Mouse (Mus musculus): Measurements from ENCODE around the gene Katnal1. TPM values are rescaled to one million over a fixed set of nuclear protein-coding genes. Genes with fewer than 3 reads are reported as not detected.
A peak's percentile ranks its signal among the peaks of the same experiment; 100 is the strongest.

Katnal1 gene
- polyA plus RNA-seq, 1 experiment from 2014 or later, result 40.7 TPM

DNA sequence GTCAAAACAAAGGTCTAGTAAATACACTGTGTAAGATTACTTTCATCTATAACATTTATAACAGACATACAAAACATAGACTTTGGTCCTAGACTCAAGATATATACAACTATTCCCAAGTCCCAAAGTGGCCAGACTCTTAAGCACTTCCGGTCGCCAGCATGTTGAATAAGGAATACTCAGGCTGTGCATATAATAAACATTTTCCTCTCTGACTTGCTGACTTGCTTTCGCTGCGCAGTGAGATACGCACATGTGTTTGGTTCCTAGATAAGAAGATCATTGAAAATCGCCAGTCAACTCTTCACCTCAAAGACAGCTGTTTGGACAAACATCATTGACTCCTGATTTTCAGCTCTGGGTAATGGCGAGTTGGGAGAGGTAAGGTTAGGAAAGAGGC is 61.9 kb downstream of the Katnal1 start:
- Histone ChIP-seq H3K4me2 (ENCODE audit: low read length) (no peak overlapping the region), H3K9me3 (replicated peaks; ENCODE audit: control insufficient read depth, low read length, poor library complexity, severe bottlenecking) (no peaks in the 10 kb centered on the region), H3K9ac (ENCODE audit: low read depth, low read length) (no peak overlapping the region), H3K27me3 (ENCODE audit: control insufficient read depth, insufficient read depth, low read depth, low read length) (no peaks in the 10 kb centered on the region), H3K27ac (ENCODE audit: low read length) (no peak overlapping the region), H3K4me3 (ENCODE audit: low read depth, low read length) (no peak overlapping the region), H3K36me3 (ENCODE audit: control insufficient read depth, insufficient read depth, low read length) (no peaks in the 10 kb centered on the region), H3K4me1 (ENCODE audit: control insufficient read depth, insufficient read depth, low read length) (peaks cover 6% of the 10 kb centered on the region)
- WGBS, result 88% methylated on average over 7 of the region's 7 CpGs
- ATAC-seq, result no peak

DNA sequence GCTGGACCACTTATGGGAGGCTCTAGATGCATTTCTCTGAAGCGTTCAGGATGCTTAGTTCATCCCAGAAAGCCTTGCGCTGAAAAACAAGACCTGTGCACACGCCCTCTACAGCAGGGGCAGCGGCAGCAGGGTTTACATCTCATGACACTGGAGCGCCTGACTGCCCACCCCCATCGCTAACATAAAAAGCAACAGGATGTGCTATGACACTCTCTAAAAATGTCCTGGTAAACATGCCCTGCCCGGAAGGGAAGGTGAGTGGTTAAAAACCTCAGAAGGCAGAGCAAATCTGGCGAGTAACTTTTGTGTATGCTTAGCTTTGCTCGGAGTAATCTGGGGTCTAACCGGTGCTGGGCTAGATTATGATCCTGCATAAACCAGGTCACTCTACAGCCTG is 62.5 kb downstream of the Katnal1 start:
- Histone ChIP-seq H3K4me1 (ENCODE audit: control insufficient read depth, insufficient read depth, low read length) (peaks cover 6% of the 10 kb centered on the region), H3K9me3 (replicated peaks; ENCODE audit: control insufficient read depth, low read length, poor library complexity, severe bottlenecking) (no peaks in the 10 kb centered on the region), H3K27me3 (ENCODE audit: control insufficient read depth, insufficient read depth, low read depth, low read length) (no peaks in the 10 kb centered on the region), H3K36me3 (ENCODE audit: control insufficient read depth, insufficient read depth, low read length) (no peaks in the 10 kb centered on the region), H3K4me3 (ENCODE audit: low read depth, low read length) (no peak overlapping the region), H3K4me2 (ENCODE audit: low read length) (no peak overlapping the region), H3K9ac (ENCODE audit: low read depth, low read length) (no peak overlapping the region), H3K27ac (ENCODE audit: low read length) (no peak overlapping the region)
- no peak for ATAC-seq
- 83% methylated on average over 10 of the region's 10 CpGs for WGBS

DNA sequence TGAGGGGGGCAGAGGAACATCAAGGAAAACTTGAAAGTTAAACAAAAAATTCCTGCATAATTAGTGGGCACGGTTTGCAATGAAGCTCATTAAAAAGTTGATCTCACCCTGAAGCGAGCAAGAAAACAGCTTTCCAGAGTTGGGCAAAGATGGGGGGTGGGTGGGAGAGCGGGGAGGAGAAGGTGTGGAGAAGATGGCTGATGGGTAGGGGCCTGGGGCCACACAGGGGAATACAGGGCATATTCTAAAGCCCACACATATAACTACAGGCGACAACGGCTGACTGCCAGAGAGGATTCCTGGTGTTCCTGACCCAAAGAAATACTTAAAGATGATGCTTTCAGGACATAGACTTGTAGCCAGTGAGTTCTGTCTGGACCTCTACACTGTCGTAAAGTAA is 65.7 kb downstream of the Katnal1 start:
- no peak for ATAC-seq
- WGBS, result 59% methylated on average over 6 of the region's 6 CpGs

DNA sequence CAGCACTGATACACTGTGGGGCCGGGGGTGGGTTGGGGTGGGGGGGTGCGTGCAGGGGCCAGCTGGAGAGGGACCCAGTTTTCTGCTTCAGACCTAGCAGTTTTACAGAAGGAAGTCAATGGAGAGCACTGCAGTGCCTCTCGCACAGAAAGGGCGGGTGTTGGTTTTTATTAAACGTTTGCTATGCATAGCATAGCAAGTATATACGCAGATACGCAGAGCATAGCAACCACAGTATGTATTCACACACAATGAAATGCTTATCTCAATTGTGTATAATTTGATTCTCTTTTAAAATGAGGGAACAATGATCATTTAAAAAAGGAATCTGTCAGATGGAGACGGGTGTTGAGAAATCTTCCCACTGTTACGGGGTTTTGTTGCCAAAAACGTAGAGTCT is 66.3 kb downstream of the Katnal1 start:
- Histone ChIP-seq H3K4me2 (ENCODE audit: low read length) (no peak overlapping the region), H3K36me3 (ENCODE audit: control insufficient read depth, insufficient read depth, low read length) (no peaks in the 10 kb centered on the region), H3K27ac (ENCODE audit: low read length) (no peak overlapping the region), H3K9me3 (replicated peaks; ENCODE audit: control insufficient read depth, low read length, poor library complexity, severe bottlenecking) (no peaks in the 10 kb centered on the region), H3K4me3 (ENCODE audit: low read depth, low read length) (no peak overlapping the region), H3K27me3 (ENCODE audit: control insufficient read depth, insufficient read depth, low read depth, low read length) (no peaks in the 10 kb centered on the region), H3K4me1 (ENCODE audit: control insufficient read depth, insufficient read depth, low read length) (peaks cover 6% of the 10 kb centered on the region), H3K9ac (ENCODE audit: low read depth, low read length) (no peak overlapping the region)
- no peak for ATAC-seq
- 76% methylated on average over 10 of the region's 10 CpGs for WGBS

More for the DNA sequence above, 65.7 kb downstream of the Katnal1 start:
- H3K27me3 ChIP-seq (ENCODE audit: control insufficient read depth, insufficient read depth, low read depth, low read length), result no peaks in the 10 kb centered on the region
- no peaks in the 10 kb centered on the region for H3K36me3 ChIP-seq (ENCODE audit: control insufficient read depth, insufficient read depth, low read length)
- no peak overlapping the region for H3K9ac ChIP-seq (ENCODE audit: low read depth, low read length)
- H3K4me3 ChIP-seq (ENCODE audit: low read depth, low read length), result no peak overlapping the region
- H3K4me1 ChIP-seq (ENCODE audit: control insufficient read depth, insufficient read depth, low read length), result peaks cover 6% of the 10 kb centered on the region
- no peak overlapping the region for H3K4me2 ChIP-seq (ENCODE audit: low read length)
- H3K9me3 ChIP-seq (replicated peaks; ENCODE audit: control insufficient read depth, low read length, poor library complexity, severe bottlenecking), result no peaks in the 10 kb centered on the region
- no peak overlapping the region for H3K27ac ChIP-seq (ENCODE audit: low read length)

DNA sequence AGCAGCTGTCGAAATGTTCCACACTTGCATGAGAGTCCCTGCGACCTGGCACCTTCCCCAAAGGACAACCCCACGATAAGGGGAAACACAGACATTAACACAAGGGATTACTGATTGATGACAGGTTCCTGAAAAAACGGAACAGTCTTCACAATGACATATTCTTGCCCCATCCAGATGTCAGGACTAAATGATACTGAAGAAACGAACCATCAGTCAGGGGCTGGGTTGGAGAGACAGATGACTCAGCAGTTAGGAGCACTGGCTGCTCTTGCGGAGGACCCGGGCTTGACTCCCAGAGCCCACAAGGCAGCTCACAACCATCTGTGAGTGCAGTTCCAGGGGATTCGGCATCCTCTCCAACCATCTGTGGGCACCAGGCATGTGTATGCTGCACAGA is 67.0 kb downstream of the Katnal1 start:
- Histone ChIP-seq H3K9me3 (replicated peaks; ENCODE audit: control insufficient read depth, low read length, poor library complexity, severe bottlenecking) (no peaks in the 10 kb centered on the region), H3K4me1 (ENCODE audit: control insufficient read depth, insufficient read depth, low read length) (peaks cover 6% of the 10 kb centered on the region), H3K4me3 (ENCODE audit: low read depth, low read length) (no peak overlapping the region), H3K9ac (ENCODE audit: low read depth, low read length) (no peak overlapping the region), H3K27me3 (ENCODE audit: control insufficient read depth, insufficient read depth, low read depth, low read length) (no peaks in the 10 kb centered on the region), H3K36me3 (ENCODE audit: control insufficient read depth, insufficient read depth, low read length) (no peaks in the 10 kb centered on the region), H3K4me2 (ENCODE audit: low read length) (no peak overlapping the region), H3K27ac (ENCODE audit: low read length) (no peak overlapping the region)
- no peak for ATAC-seq
- whole genome bisulfite sequencing, result 77% methylated on average over 8 of the region's 8 CpGs

DNA sequence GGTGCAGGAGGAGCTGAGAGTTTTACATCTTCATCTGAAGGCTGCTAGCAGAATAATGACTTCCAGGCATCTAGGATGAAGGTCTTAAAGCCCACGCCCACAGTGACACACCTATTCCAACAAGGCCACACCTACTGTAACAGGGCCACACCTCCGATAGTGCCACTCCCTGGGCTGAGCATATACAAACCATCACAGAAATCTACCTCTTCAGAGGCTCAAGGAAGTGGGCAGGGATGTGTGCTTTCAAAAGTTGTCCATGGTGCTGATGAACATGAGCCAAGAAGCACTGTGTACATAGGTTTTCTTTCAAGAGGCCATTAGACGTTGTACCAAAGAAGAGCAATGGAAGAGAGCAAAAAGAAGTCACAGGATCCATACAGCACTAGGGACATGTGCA is 71.6 kb downstream of the Katnal1 start:
- Histone ChIP-seq H3K27ac (ENCODE audit: low read length) (no peak overlapping the region), H3K4me3 (ENCODE audit: low read depth, low read length) (no peak overlapping the region), H3K9me3 (replicated peaks; ENCODE audit: control insufficient read depth, low read length, poor library complexity, severe bottlenecking) (no peaks in the 10 kb centered on the region), H3K27me3 (ENCODE audit: control insufficient read depth, insufficient read depth, low read depth, low read length) (no peaks in the 10 kb centered on the region), H3K36me3 (ENCODE audit: control insufficient read depth, insufficient read depth, low read length) (no peaks in the 10 kb centered on the region), H3K4me1 (ENCODE audit: control insufficient read depth, insufficient read depth, low read length) (peaks cover 14% of the 10 kb centered on the region), H3K9ac (ENCODE audit: low read depth, low read length) (no peak overlapping the region), H3K4me2 (ENCODE audit: low read length) (no peak overlapping the region)
- 85% methylated on average over 3 of the region's 3 CpGs for WGBS
- ATAC-seq, result no peak

DNA sequence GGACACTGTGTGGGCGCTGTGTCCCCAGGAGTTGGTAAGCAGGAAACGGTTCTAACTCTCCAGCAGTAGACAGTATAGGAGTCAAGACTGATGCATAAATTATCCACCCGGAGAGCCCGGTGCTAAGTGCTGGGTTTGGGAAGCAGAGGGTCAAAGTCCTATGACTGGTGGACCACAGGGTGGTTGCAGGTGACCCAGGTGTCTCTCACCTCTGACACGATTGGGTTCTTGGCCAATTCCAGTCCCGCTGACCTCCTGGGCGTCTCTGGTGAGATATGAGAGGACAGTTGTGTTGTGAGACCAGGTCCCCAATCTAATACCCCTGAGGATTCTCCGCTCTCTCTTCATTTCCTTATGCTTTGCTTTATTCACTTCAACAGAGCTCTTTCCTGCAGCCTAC is 74.1 kb downstream of the Katnal1 start:
- WGBS, result 87% methylated on average over 8 of the region's 8 CpGs
- H3K27me3 ChIP-seq (ENCODE audit: control insufficient read depth, insufficient read depth, low read depth, low read length), result no peaks in the 10 kb centered on the region
- ATAC-seq, result peak; percentile 40; the same call in 1 of the 2 replicates

DNA sequence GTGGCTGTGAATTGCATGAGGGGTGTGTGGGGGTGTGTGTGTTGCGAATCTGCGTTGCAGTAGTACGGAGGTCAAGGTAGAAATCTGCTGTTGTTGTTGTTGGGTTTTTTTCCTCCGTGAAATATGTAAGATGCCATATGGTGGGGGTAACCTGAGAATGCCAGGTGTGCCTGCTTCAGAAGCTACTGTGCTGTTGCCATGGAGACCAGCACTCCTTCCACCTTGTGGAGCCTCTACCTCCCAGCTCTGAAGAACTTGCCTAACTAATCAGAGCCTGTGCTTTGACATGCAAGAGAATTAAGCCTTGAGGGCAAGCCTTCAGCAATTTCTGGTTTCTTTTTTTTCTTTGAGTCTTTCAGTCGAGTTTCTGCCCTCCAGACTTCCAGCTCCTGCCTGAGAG is 75.0 kb downstream of the Katnal1 start:
- 32% methylated on average over 5 of the region's 5 CpGs for WGBS

More for the DNA sequence above, 74.1 kb downstream of the Katnal1 start:
- H3K9me3 ChIP-seq (replicated peaks; ENCODE audit: control insufficient read depth, low read length, poor library complexity, severe bottlenecking), result no peaks in the 10 kb centered on the region
- no peak overlapping the region for H3K9ac ChIP-seq (ENCODE audit: low read depth, low read length)
- H3K4me2 ChIP-seq (ENCODE audit: low read length), result no peak overlapping the region
- no peak overlapping the region for H3K4me3 ChIP-seq (ENCODE audit: low read depth, low read length)
- H3K27ac ChIP-seq (ENCODE audit: low read length), result peak overlapping the region; percentile 9; the same call in 1 of the 2 replicates
- H3K4me1 ChIP-seq (ENCODE audit: control insufficient read depth, insufficient read depth, low read length), result peaks cover 14% of the 10 kb centered on the region
- no peaks in the 10 kb centered on the region for H3K36me3 ChIP-seq (ENCODE audit: control insufficient read depth, insufficient read depth, low read length)

DNA sequence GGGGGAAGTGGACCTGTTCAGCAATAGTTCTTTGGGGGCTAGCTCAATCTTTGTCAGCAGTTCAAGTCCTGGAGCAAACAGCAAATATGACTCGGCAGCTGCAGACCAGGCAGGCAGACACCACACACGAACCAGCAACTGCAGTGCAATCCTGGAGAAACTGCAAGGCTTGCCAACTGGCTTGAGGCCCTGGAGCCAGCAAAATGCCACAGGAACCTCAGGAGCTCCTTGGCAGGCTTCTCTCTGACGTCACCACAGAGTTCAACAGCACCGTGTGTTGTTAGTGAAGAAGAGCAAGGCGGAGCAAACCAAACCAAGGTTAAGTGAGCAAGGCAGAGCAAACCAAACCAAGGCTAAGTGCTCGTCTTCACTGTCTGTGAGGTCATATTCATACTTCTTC is 79.6 kb downstream of the Katnal1 start:
- H3K27ac ChIP-seq (ENCODE audit: low read length), result no peak overlapping the region
- H3K27me3 ChIP-seq (ENCODE audit: control insufficient read depth, insufficient read depth, low read depth, low read length), result no peaks in the 10 kb centered on the region
- H3K9ac ChIP-seq (ENCODE audit: low read depth, low read length), result no peak overlapping the region
- H3K4me2 ChIP-seq (ENCODE audit: low read length), result no peak overlapping the region
- H3K4me3 ChIP-seq (ENCODE audit: low read depth, low read length), result no peak overlapping the region
- no peak for ATAC-seq
- no peaks in the 10 kb centered on the region for H3K9me3 ChIP-seq (replicated peaks; ENCODE audit: control insufficient read depth, low read length, poor library complexity, severe bottlenecking)
- 88% methylated on average over 6 of the region's 6 CpGs for WGBS
- H3K36me3 ChIP-seq (ENCODE audit: control insufficient read depth, insufficient read depth, low read length), result no peaks in the 10 kb centered on the region
- H3K4me1 ChIP-seq (ENCODE audit: control insufficient read depth, insufficient read depth, low read length), result peaks cover 9% of the 10 kb centered on the region

More for the DNA sequence above, 75.0 kb downstream of the Katnal1 start:
- no peak overlapping the region for H3K4me3 ChIP-seq (ENCODE audit: low read depth, low read length)
- no peaks in the 10 kb centered on the region for H3K27me3 ChIP-seq (ENCODE audit: control insufficient read depth, insufficient read depth, low read depth, low read length)
- no peaks in the 10 kb centered on the region for H3K36me3 ChIP-seq (ENCODE audit: control insufficient read depth, insufficient read depth, low read length)
- peaks cover 14% of the 10 kb centered on the region for H3K4me1 ChIP-seq (ENCODE audit: control insufficient read depth, insufficient read depth, low read length)
- peak; percentile 91 for ATAC-seq
- H3K4me2 ChIP-seq (ENCODE audit: low read length), result no peak overlapping the region
- no peaks in the 10 kb centered on the region for H3K9me3 ChIP-seq (replicated peaks; ENCODE audit: control insufficient read depth, low read length, poor library complexity, severe bottlenecking)
- peak overlapping the region; percentile 58 for H3K27ac ChIP-seq (ENCODE audit: low read length)
- H3K9ac ChIP-seq (ENCODE audit: low read depth, low read length), result no peak overlapping the region
